Mouse (Mus musculus): ENCODE data around the gene Gm11562. TPM values are rescaled to one million over a fixed set of nuclear protein-coding genes. Genes with fewer than 3 reads are reported as not detected.
"Not testable (repeated sequence)": the region's sequence is repeated elsewhere in the genome, so short reads cannot be mapped to it uniquely, and the experiment has no call there.

Gene Gm11562
- not detected for total RNA-seq (2021)
- long read RNA-seq, experiment 1 = 0 reads
- long read RNA-seq, experiment 2 = 0 reads

- intact Hi-C loops (cut with DNase I; ENCODE audit: low total_unique reads) = no loop called here
- DNase-seq = no peak
Observed at GRCm38 (mm10) chr11:99620335-99620734, at the start of gene Gm11562. Gm11562 (minus strand) TSS chr11:99620435.

DNA sequence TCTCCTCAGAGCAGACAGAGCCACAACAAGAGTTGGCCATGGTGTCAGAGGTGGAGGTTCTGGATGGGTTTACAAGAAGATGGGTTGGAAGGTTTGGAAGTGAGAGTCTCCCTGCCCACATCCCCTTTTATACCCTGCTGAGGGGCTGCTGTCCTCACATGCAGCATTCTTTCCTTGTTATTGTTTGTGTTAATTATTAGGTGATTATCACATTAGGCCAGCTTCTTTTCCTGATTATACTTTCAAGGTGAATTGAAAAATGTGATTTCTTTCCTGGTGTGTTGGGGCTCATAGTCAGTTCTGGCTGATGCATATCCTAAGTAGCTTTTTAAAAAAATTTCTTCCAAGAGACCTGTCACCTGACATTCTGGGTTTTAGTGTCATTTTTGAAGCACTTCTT, 45.6 kb upstream of the Gm11562 start, which contains the start of gene Krtap4-6:
TSS of gene Krtap4-6 (minus strand) at position 101 of the 400 bp plus-strand sequence.
- intact Hi-C loops (cut with DNase I; ENCODE audit: low total_unique reads) = no loop called here
- no peak for DNase-seq

DNA sequence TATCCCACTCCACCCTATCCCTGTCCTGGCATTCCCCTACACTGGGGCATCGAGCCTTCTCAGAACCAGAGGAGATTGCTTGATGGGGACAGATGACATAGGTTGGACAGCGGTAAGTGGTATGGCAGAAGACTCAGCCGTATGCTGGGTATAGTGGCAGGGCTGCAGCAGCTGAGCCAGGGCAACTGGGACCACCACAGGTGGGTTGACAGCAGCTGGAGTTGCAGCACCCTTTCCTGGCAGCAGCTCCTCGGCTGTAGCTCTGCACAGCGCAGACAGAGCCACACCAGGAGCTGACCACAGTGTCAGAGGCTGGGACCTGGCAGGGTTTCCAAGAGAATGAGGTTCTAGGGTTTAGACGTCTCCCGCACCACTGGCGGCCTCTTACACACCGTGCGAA, 42.6 kb upstream of the Gm11562 start:
- DNase-seq = no peak
- intact Hi-C loops (cut with DNase I; ENCODE audit: low total_unique reads) = no loop called here

DNA sequence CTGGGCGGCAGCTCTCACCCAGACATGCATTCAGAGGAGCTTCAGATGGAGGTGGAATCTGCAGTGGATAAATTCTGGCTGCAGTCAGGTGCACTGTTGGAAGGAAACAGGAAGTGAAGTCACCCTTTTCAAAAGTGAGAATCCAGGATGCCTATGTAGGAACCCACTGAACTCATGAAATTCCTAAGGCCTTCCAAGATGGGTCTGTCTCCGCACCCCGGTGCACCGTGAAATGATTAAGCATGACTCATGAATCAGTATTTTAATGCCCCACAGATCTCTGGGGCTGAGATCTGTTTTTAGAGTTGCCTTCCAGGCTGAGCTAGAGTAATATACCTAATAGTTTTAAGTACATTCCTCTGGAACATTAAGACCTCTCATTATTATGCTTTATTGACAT, 39.0 kb upstream of the Gm11562 start:
- intact Hi-C loops (cut with DNase I; ENCODE audit: low total_unique reads) = no loop called here
- no peak for DNase-seq

DNA sequence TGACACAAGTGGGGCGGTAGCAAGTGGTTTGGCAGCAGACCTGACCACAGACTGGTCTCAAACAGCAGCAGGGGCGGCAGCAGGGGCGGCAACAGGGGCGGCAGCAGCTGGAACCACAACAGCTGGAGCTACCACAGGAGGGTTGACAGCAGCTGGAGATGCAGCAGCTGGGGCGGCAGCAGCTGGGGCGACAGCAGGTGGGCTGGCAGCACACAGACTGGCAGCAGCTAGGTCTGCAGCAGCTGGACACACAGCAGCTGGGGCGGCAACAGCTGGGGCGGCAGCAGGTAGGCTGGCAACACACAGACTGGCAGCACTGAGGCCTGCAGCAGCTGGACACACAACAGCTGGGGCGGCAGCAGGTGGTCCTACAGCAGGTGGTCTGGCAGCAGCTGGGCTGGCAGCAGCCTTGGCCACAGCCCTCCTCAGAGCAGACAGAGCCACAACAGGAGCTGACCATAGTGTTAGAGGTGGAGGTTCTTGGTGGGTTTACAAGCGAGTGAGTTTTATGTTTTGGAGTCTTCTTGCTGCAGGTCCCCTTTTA, 38.3 kb upstream of the Gm11562 start, which contains the start of gene Gm11563:
TSS of gene Gm11563 (minus strand) at position 494 of the 544 bp plus-strand sequence.
- DNase-seq; intact Hi-C loops (cut with DNase I; ENCODE audit: low total_unique reads): not testable (repeated sequence)

- intact Hi-C loops (cut with DNase I; ENCODE audit: low total_unique reads) = no loop called here
Observed at GRCm38 (mm10) chr11:99657051-99657450, 36.8 kb upstream of the Gm11562 start.

GRCm38 (mm10) chr11:99650136-99650535, 29.9 kb upstream of the Gm11562 start, which contains the start of gene Gm11555:
Gm11555 (minus strand) TSS chr11:99650236.
- DNase-seq = no peak
- intact Hi-C loops (cut with DNase I; ENCODE audit: low total_unique reads) = no loop called here

More at GRCm38 (mm10) chr11:99657051-99657450, 36.8 kb upstream of the Gm11562 start:
- DNase-seq = no peak

DNA sequence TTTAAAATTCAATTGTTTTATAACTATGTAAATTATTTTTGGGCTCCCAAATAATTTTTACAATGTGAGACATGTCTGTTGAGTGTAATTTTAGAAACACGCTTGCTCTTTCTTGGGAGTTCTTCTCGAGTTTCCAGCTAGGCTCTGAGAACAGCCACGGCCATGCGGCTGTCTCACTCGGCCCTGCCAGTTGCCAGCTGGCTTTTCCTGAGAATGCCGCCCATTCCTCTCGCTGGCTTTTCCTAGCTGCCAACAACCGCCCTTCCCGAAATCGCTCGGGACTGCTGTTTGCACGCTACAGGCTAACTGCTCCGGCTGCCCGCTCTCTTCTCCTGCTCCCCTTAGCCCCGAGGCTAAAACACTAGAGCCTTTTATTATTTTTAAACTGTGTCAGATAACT, 26.2 kb upstream of the Gm11562 start:
- peak; percentile 9 for DNase-seq
- intact Hi-C loops (cut with DNase I; ENCODE audit: low total_unique reads) = no loop called here

DNA sequence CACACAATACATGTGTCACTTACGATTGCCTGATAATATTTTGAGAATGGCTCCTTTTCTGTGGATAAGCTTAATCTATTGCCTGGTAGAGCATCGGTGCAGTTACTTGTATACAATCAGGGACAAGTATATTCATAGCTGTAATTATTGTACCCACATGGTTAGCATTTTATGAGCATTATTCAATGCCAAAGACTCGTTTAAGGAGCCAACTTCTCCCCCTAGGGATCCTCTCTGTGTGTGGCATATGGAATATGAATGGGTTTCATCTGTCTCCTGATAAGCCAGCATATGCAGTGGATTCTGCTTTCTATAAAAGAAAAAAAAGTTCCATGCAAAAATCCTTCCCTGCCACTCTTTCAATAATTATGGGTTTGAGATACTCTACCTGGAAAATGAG, 24.1 kb upstream of the Gm11562 start:
- no peak for DNase-seq
- intact Hi-C loops (cut with DNase I; ENCODE audit: low total_unique reads) = no loop called here

GRCm38 (mm10) chr11:99643635-99644139, 23.5 kb upstream of the Gm11562 start, which contains the start of gene Krtap4-7:
Krtap4-7 (minus strand) TSS chr11:99644089.
- intact Hi-C loops (cut with DNase I; ENCODE audit: low total_unique reads); DNase-seq: not testable (repeated sequence)

GRCm38 (mm10) chr11:99640926-99641325, 20.7 kb upstream of the Gm11562 start:
- intact Hi-C loops (cut with DNase I; ENCODE audit: low total_unique reads) = no loop called here
- no peak for DNase-seq

- no peak for DNase-seq
- intact Hi-C loops (cut with DNase I; ENCODE audit: low total_unique reads) = no loop called here
Observed at GRCm38 (mm10) chr11:99637086-99637485, 16.9 kb upstream of the Gm11562 start.

GRCm38 (mm10) chr11:99634653-99635134, 14.5 kb upstream of the Gm11562 start, which contains the start of gene Krtap4-2:
Krtap4-2 (minus strand) TSS chr11:99635084.
- no peak for DNase-seq
- intact Hi-C loops (cut with DNase I; ENCODE audit: low total_unique reads) = no loop called here

DNA sequence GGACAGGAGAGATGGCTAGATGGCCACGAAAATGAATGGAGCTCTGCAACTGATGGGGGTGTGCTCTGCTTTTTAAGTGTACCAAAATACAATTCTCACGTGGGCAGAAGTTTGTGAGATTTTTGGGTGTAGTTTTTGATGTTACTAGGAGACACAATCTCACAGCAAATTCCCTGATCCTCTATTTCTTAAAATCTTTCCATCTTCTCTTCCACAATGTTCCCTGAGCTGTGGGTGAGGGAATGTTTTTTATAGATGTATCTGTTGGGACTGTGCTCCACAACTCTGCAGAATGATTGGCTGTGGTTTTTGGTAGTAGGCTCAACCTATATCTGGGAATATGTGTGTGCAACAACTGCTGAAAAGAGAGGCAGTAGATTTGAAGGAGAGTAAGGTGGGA, 13.1 kb upstream of the Gm11562 start:
- no peak for DNase-seq
- intact Hi-C loops (cut with DNase I; ENCODE audit: low total_unique reads) = no loop called here

DNA sequence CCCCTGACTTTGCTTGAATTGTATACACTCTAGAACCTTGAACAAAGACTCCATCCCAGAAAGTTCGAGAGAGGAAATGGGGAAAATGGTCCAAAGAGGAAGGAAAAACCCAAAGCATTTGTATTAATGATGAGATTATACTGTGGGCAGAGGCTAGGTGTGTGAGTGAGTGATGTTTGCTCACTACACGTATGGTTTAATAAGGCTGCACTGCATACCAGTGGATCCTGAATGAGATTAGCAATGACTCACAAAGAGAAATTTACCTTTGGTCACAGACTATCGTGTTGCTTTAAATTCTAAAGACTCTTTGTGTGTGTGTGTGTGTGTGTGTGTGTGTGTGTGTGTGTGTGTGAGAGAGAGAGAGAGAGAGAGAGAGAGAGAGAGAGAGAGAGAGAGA, 10.7 kb upstream of the Gm11562 start:
- intact Hi-C loops (cut with DNase I; ENCODE audit: low total_unique reads) = no loop called here
- no peak for DNase-seq

- intact Hi-C loops (cut with DNase I; ENCODE audit: low total_unique reads) = no loop called here
- no peak for DNase-seq
Observed at GRCm38 (mm10) chr11:99628138-99628537, 7.9 kb upstream of the Gm11562 start, which contains the start of gene Krtap4-1. Krtap4-1 (minus strand) TSS chr11:99628238.

DNA sequence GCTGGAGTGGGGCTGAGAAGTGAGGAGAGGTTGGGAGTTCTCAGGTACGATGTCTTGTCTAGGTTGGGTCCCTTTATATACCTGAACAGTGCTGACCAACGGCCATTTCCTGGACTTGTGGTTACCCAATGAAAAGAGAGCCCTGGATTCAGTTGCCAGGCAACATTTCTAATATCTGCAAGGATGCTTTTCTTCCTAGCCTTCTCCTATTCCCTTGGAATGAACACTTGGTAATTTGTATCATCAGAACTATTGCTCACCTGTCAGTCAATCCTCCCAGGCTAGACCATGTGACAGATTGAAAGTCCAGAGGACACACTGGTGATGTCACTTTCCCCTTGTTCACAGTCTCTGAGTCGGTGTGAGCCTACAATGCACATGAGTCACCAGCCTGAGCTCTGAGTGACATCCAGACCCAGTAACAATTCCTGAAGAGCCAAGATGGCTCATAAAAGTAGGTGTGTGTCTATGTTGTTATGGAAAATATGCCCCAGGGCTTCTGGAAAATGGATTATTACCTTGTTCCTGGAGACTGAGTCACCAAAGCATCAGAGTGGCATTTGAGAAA, 5.4 kb downstream of the Gm11562 start, which contains the start of gene Krtap2-4:
TSS of gene Krtap2-4 (minus strand) at position 51 of the 568 bp plus-strand sequence.
- intact Hi-C loops (cut with DNase I; ENCODE audit: low total_unique reads) = no loop called here
- DNase-seq = no peak

- DNase-seq; intact Hi-C loops (cut with DNase I; ENCODE audit: low total_unique reads): not testable (repeated sequence)
Observed at GRCm38 (mm10) chr11:99610089-99610488, 10.1 kb downstream of the Gm11562 start, which contains the start of gene Gm11937. Gm11937 (minus strand) TSS chr11:99610189.

GRCm38 (mm10) chr11:99609126-99609525, 11.1 kb downstream of the Gm11562 start:
- no peak for DNase-seq
- intact Hi-C loops (cut with DNase I; ENCODE audit: low total_unique reads) = no loop called here

DNA sequence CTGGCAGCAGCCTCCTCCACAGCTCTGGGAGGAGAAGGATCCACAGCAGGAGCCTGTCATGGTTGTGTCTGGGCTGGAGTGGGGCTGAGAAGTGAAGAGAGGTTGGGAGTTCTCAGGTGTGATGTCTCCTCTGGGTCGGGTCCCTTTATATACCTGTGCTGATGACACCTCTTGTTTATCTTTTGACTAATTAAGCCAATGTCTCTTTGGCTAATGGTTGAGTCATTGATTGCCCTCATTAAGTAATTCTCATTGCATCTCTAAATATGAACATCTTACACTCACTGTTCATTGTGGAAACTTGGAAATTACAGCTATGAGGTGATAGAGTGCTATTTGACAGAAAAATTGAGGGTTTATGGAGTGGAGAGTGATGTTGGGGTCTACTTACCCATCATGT, 17.0 kb downstream of the Gm11562 start, which contains the start of gene Gm11938:
TSS of gene Gm11938 (minus strand) at position 101 of the 400 bp plus-strand sequence.
- intact Hi-C loops (cut with DNase I; ENCODE audit: low total_unique reads); DNase-seq: not testable (repeated sequence)
